Mouse (Mus musculus) spleen, adult 2 months (tissue): Measurements from ENCODE around the gene Otof. TPM values are rescaled to one million over a fixed set of nuclear protein-coding genes. Genes with fewer than 3 reads are reported as not detected.

ENCODE experiments used
- DNase-seq, 2 experiments: peaks; one replicate each; pipeline versions ENCODE4 v3.0.0 to v3.0.0-alpha.2; 2012 to 2021; ENCODE audit warnings: low spot score in 2 of 2, low read depth in 1 of 2
- H3K27ac ChIP-seq: fragments of 200-500 bp; 2 replicates; pipeline ENCODE4 v1.5.1; 2012; ENCODE audit warnings: low read length, inconsistent platforms; ENCODE audit not compliant: insufficient read depth
- H3K27me3 ChIP-seq: fragments of 200-500 bp; 2 replicates; pipeline ENCODE4 v1.6.1; 2012; ENCODE audit warnings: mild to moderate bottlenecking, moderate library complexity, low read length, inconsistent platforms; ENCODE audit not compliant: control insufficient read depth, insufficient read depth
- H3K36me3 ChIP-seq: fragments of 200-500 bp; 2 replicates; pipeline ENCODE4 v1.6.1; 2012; ENCODE audit warnings: mild to moderate bottlenecking, low read length, inconsistent platforms; ENCODE audit not compliant: control insufficient read depth, insufficient read depth
- H3K4me1 ChIP-seq: fragments of 200-500 bp; 2 replicates; pipeline ENCODE4 v1.6.1; 2011; ENCODE audit warnings: inconsistent platforms; ENCODE audit not compliant: control insufficient read depth, insufficient read depth, insufficient read length
- H3K4me3 ChIP-seq: fragments of 200-500 bp; 2 replicates; pipeline ENCODE4 v1.5.1; 2011; ENCODE audit warnings: mild to moderate bottlenecking, inconsistent platforms; ENCODE audit not compliant: insufficient read depth, insufficient read length; ENCODE audit errors: extremely low read depth
- CTCF ChIP-seq: fragments of 200-500 bp; IDR thresholded peaks from 2 replicates; pipeline ENCODE4 v1.5.1; 2011; ENCODE audit warnings: mild to moderate bottlenecking, inconsistent platforms; ENCODE audit not compliant: insufficient read depth, insufficient read length, insufficient replicate concordance; ENCODE audit errors: extremely low read depth
- POLR2A ChIP-seq: fragments of 200-500 bp; IDR thresholded peaks from 2 replicates; pipeline ENCODE4 v1.6.1; 2011; ENCODE audit warnings: low read depth, low read length, inconsistent platforms
- WGBS: fragments of 180-500 bp; shearing (Covaris S2); methylation state at CpG from one replicate; pipeline ENCODE4 v1.1.7; 2018; 5-methylcytosine and 5-hydroxymethylcytosine counted together
- polyA plus RNA-seq: library from polyadenylated mRNA; depleted of rRNA; stranded (reverse); fragments of >200 nt; gene quantifications from 2 replicates; pipeline ENCODE4 v1.2.3, GENCODE M21; 2012

The Otof gene
- polyA plus RNA-seq, 1 experiment = 0.05 TPM

DNA sequence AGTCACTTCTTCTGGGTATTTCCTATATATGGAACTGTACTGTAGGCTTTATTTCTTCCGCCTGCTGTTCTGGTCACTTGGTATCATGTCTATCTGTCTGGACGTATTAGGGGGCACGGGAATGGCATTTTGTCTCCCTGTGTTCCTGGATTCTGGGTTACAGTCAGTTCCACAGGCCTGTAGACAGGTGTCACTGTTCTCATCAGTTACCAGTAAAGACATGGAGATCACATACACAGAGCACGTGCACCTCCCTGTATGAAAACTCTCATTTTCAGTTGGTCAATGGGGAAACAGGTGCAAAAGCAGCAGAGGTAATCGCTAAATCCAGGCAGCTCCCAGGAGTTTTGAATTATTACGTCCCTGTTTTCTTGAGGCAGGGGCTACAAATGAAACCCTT lies 74.0 kb downstream of the Otof start:
- no peak for DNase-seq
- no peak overlapping the region for H3K4me3 ChIP-seq
- H3K27ac ChIP-seq = no peak overlapping the region
- WGBS = 80% methylated on average over 6 of the region's 6 CpGs
- TF ChIP-seq POLR2A (no peak), CTCF (no peak)
- no peaks in the 10 kb centered on the region for H3K36me3 ChIP-seq
- H3K4me1 ChIP-seq = no peaks in the 10 kb centered on the region
- no peaks in the 10 kb centered on the region for H3K27me3 ChIP-seq

DNA sequence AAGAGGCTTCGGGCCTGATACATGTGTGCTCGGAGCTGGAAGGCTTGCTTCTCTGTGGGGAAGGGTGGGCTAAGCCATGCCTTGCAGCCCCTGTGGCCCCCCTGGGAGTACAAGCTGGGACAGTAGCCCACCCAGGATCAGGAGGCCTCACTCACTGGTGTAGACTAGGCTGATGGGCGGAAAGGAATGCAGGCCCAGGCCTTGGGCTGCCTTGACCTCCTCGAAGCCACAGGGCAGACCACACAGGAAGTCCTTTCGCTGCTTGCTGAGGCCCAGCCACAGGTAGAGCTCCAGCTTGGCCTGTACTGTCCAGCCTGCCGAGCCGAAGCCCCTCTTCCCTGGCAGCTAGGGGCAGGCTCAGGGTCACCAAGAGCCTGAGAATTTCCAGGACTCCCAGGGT lies 78.9 kb downstream of the Otof start:
- no peak for DNase-seq
- no peaks in the 10 kb centered on the region for H3K4me1 ChIP-seq
- TF ChIP-seq CTCF = no peak
- no peak for TF ChIP-seq POLR2A
- no peaks in the 10 kb centered on the region for H3K27me3 ChIP-seq
- H3K4me3 ChIP-seq = no peak overlapping the region
- 42% methylated on average over 7 of the region's 7 CpGs for WGBS
- no peaks in the 10 kb centered on the region for H3K36me3 ChIP-seq
- H3K27ac ChIP-seq = no peak overlapping the region

DNA sequence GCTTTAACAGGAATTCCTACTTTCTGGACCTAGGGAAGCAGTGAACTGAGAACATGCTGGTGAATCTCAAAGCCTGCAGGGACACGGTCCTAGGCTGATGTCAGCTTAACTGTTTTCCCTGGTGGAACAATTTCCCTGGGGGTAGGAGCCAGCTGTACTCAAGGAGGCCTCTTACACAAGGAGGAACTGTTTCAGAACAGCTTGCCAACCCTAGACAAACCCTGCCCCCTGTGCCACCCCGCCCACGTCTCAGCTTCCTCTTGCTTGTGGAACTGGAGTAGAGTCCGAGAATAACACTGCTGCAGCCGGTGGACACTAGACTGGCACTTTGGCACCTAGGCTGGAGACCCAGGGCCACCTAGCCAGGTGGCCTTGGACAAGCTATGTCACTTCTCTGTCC lies 92.3 kb downstream of the Otof start:
- H3K4me3 ChIP-seq = no peak overlapping the region
- TF ChIP-seq POLR2A (no peak), CTCF (no peak)
- H3K4me1 ChIP-seq = no peaks in the 10 kb centered on the region
- H3K27ac ChIP-seq = no peak overlapping the region
- no peaks in the 10 kb centered on the region for H3K36me3 ChIP-seq
- DNase-seq = no peak
- WGBS = 6% methylated on average over 5 of the region's 5 CpGs
- H3K27me3 ChIP-seq = no peaks in the 10 kb centered on the region

DNA sequence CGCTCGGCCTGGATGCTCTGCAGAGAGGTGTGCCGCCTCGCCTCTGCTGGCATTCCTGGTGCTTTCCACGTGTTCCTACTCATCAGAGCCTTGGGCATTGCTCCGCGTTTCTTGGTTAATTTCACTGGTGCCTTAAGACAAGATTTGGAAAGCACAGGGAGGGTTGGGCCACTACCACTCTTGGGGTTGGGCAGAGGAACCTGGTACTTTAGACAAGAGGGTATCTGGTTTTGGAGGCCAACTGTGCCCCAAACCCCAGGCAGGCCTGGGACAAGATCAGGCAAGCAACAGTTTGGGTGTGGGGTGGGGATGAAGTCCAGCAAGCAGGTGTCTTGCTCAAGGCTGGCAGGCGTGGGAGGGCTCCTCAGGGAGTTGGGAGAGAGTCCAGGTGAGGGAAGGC lies 94.3 kb downstream of the Otof start:
- Histone ChIP-seq H3K4me1 (no peaks in the 10 kb centered on the region), H3K36me3 (no peaks in the 10 kb centered on the region), H3K4me3 (no peak overlapping the region), H3K27me3 (no peaks in the 10 kb centered on the region), H3K27ac (no peak overlapping the region)
- 88% methylated on average over 8 of the region's 8 CpGs for WGBS
- TF ChIP-seq CTCF (no peak), POLR2A (no peak)
- DNase-seq = no peak

DNA sequence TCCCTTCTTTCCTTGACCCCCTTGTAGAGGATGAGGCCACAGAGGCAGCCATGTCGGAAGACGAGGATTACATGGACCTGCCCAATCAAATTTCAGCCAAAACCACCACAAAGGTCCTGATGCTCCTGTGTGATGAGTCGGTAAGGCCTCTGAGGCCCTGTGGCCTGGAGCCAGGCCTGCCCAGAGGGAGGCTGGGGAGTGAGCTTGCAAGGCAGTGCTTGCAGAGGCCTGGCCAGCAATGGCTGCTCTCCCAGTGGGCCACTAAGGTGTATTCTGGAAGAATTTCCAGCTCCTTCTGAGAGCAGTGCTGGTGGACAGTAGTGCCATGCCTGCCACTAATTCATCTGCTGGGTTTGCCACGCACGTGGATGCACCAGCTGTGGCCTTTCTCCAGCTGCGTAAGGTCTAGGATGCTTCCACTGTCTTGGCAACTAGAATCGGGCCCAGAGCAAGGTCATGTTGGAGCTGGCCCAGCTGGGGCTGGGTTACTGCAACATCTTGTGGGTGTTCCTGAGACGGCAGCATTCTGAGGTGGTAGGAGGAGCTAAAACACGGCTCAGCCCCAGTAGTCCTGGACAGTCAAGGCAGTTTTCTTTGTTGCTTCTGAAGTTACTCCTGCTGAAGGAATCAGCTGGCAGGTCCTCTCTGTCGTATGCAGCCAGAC lies 103.2 kb downstream of the Otof start:
- no peak for DNase-seq
- 84% methylated on average over 10 of the region's 10 CpGs for WGBS

DNA sequence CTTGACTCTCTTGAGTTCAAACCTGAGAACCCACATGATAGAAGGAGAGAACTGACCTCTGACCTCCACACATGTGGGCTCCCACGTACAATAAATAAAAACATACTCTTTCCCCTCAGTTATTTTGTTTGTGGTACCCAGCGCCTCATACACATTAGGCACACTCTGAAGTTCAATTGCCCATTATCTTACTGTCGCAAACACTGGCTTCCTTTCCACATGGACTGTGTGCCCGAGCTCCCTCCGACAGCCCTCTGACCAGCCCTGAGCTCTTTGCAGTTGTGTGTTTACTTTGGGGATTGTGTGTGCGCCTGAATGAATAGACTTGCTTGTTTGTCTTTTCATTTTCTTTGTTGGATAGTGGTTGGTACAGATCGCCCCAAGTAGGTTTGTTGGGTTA lies 105.1 kb downstream of the Otof start:
- TF ChIP-seq CTCF (no peak), POLR2A (no peak)
- WGBS = 90% methylated on average over 7 of the region's 7 CpGs
- H3K36me3 ChIP-seq = no peaks in the 10 kb centered on the region
- DNase-seq = no peak
- no peak overlapping the region for H3K27ac ChIP-seq
- H3K4me1 ChIP-seq = no peaks in the 10 kb centered on the region; the same call in 1 of the 2 replicates
- H3K27me3 ChIP-seq = no peaks in the 10 kb centered on the region
- no peak overlapping the region for H3K4me3 ChIP-seq

More for the DNA sequence above, 103.2 kb downstream of the Otof start:
- TF ChIP-seq POLR2A = no peak
- TF ChIP-seq CTCF = no peak
- H3K27me3 ChIP-seq = no peaks in the 10 kb centered on the region
- H3K4me3 ChIP-seq = no peak overlapping the region
- H3K36me3 ChIP-seq = no peaks in the 10 kb centered on the region
- no peaks in the 10 kb centered on the region for H3K4me1 ChIP-seq
- no peak overlapping the region for H3K27ac ChIP-seq

DNA sequence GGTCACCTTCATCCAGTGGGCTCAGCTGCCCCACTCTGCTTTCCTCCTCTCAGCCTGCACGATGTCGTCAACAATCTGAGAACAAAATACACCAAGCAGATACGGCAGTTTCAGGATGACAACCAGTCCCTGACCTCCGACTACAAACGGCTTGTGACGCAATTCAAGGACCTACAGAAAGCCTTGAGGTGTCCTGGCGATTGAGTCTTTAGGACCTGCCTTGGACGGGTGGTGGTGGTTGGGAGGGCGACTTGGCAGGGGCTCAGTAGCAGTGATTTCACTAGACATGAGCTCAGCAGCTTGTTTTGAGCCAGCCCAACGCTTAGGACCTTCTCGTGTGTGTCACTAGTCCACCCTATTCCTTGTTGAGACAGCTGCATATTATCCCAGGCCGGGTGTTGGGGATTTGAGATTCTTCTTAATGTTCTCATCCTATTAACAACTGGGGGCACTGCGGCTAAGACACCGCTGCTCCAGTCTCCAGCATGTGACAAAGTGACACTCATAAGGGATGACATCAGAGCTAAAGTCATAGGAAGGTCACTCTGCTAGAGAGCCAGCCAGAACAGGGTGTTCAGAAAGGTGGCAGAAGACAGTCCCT lies 106.1 kb downstream of the Otof start:
- Histone ChIP-seq H3K36me3 (no peaks in the 10 kb centered on the region), H3K4me1 (no peaks in the 10 kb centered on the region; the same call in 1 of the 2 replicates), H3K4me3 (no peak overlapping the region), H3K27ac (no peak overlapping the region), H3K27me3 (no peaks in the 10 kb centered on the region)
- TF ChIP-seq POLR2A (no peak), CTCF (no peak)
- DNase-seq = no peak
- 81% methylated on average over 14 of the region's 14 CpGs for WGBS
